Mouse (Mus musculus): ENCODE data around the gene Dbx2. TPM values are rescaled to one million over a fixed set of nuclear protein-coding genes. Genes with fewer than 3 reads are reported as not detected.

Dbx2 gene
- not detected in 2 replicates for polyA plus RNA-seq (2012; rRNA removed)

DNA sequence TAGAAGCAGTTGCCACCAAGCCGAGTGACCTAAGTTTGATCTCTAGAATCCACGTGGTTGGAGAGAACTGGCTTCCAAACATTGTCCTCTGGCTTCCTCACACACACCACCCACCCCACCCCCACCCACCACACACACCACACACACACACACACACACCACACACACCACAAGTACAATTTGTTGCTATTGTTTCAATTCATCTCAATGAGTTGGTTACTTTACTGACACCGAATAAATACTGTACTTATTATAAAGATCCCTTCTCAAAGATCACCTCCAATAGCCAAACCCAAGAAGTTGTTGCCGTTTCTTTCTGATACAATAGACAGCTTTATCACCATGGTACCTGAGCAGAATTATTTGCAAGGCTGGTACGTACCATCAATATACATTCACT, at the start of gene Dbx2:
Gene Dbx2 (minus strand): TSS at position 101 of the 400 bp plus-strand sequence.
- WGBS, result 73% methylated on average over 5 of the region's 5 CpGs
- no peaks in the 10 kb centered on the region for H3K36me3 ChIP-seq (ENCODE audit: control insufficient read depth, insufficient read depth, low read length)
- DNase-seq (ENCODE audit: low read depth in 1 of 2, low spot score in 2 of 2), result no peak
- TF ChIP-seq CTCF (IDR thresholded peaks at IDR 0.05; ENCODE audit: extremely low read depth, insufficient read depth, insufficient read length, insufficient replicate concordance) (no peak), POLR2A (IDR thresholded peaks at IDR 0.05; ENCODE audit: low read depth, low read length) (no peak)
- no peak within 1 kb of the TSS for H3K4me3 ChIP-seq (ENCODE audit: extremely low read depth, insufficient read depth, insufficient read length)
- peaks cover 6% of the 10 kb centered on the region for H3K27me3 ChIP-seq (ENCODE audit: control insufficient read depth, insufficient read depth, low read length)
- no peaks in the 10 kb centered on the region for H3K4me1 ChIP-seq (ENCODE audit: control insufficient read depth, insufficient read depth, insufficient read length)
- no peak within 1 kb of the TSS for H3K27ac ChIP-seq (ENCODE audit: insufficient read depth, low read length)

DNA sequence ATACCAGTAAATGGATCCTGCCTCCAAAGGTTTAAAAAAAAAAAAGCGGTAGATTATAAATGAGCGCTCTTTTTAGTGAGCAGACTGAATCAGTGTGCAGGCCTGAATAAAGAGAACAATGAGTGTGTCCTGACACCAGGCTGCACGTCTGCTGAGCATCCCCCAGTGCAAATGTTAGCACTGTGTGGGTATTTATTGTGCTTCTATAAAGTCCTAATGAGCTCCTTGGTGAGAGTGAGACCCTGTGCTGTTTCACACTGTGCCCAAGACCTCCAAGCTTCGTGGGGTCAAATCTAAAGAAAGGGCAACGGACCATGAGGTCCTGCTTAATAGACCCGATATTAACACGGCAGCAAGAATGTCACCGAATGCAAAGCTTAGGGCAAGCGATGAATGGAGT, 46.4 kb upstream of the Dbx2 start:
- Histone ChIP-seq H3K36me3 (ENCODE audit: control insufficient read depth, insufficient read depth, low read length) (no peaks in the 10 kb centered on the region), H3K4me1 (ENCODE audit: control insufficient read depth, insufficient read depth, insufficient read length) (no peaks in the 10 kb centered on the region), H3K27ac (ENCODE audit: insufficient read depth, low read length) (no peak overlapping the region), H3K4me3 (ENCODE audit: extremely low read depth, insufficient read depth, insufficient read length) (no peak overlapping the region), H3K27me3 (ENCODE audit: control insufficient read depth, insufficient read depth, low read length) (no peaks in the 10 kb centered on the region)
- 91% methylated on average over 9 of the region's 9 CpGs for WGBS
- TF ChIP-seq CTCF (IDR thresholded peaks at IDR 0.05; ENCODE audit: extremely low read depth, insufficient read depth, insufficient read length, insufficient replicate concordance) (no peak), POLR2A (IDR thresholded peaks at IDR 0.05; ENCODE audit: low read depth, low read length) (no peak)
- no peak for DNase-seq (ENCODE audit: low read depth in 1 of 2, low spot score in 2 of 2)

GRCm38 (mm10) chr15:95701573-95701972, 45.8 kb upstream of the Dbx2 start:
- Histone ChIP-seq H3K27me3 (ENCODE audit: control insufficient read depth, insufficient read depth, low read length) (no peaks in the 10 kb centered on the region), H3K4me1 (ENCODE audit: control insufficient read depth, insufficient read depth, insufficient read length) (no peaks in the 10 kb centered on the region), H3K27ac (ENCODE audit: insufficient read depth, low read length) (no peak overlapping the region), H3K4me3 (ENCODE audit: extremely low read depth, insufficient read depth, insufficient read length) (no peak overlapping the region), H3K36me3 (ENCODE audit: control insufficient read depth, insufficient read depth, low read length) (no peaks in the 10 kb centered on the region)
- DNase-seq (ENCODE audit: low read depth in 1 of 2, low spot score in 2 of 2), result no peak
- TF ChIP-seq POLR2A (IDR thresholded peaks at IDR 0.05; ENCODE audit: low read depth, low read length) (no peak), CTCF (IDR thresholded peaks at IDR 0.05; ENCODE audit: extremely low read depth, insufficient read depth, insufficient read length, insufficient replicate concordance) (no peak)
- 59% methylated on average over 4 of the region's 4 CpGs for WGBS

DNA sequence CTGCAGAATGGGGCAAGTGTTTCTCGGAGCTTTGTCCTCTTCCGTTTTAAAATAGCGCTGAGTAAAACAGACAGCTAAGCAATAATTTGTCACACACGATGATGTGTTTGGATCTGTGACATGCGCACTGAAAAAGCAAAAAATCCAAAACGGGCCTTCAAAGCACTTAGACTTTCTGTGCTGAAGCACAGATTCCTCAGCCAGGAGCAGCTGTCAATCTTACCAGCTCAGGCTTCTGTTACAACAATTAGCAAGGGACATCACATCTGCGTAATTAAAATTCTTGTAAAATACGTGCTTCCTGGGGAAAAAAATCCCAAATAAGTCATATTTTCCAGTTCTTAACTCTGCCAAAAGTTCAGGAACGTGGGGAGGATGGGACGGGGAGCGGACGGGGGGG, 43.6 kb upstream of the Dbx2 start:
- 85% methylated on average over 12 of the region's 12 CpGs for WGBS
- TF ChIP-seq CTCF (IDR thresholded peaks at IDR 0.05; ENCODE audit: extremely low read depth, insufficient read depth, insufficient read length, insufficient replicate concordance), result no peak
- no peak for TF ChIP-seq POLR2A (IDR thresholded peaks at IDR 0.05; ENCODE audit: low read depth, low read length)
- no peak for DNase-seq (ENCODE audit: low read depth in 1 of 2, low spot score in 2 of 2)
- no peaks in the 10 kb centered on the region for H3K4me1 ChIP-seq (ENCODE audit: control insufficient read depth, insufficient read depth, insufficient read length)
- H3K27me3 ChIP-seq (ENCODE audit: control insufficient read depth, insufficient read depth, low read length), result no peaks in the 10 kb centered on the region
- no peak overlapping the region for H3K27ac ChIP-seq (ENCODE audit: insufficient read depth, low read length)
- H3K4me3 ChIP-seq (ENCODE audit: extremely low read depth, insufficient read depth, insufficient read length), result no peak overlapping the region
- no peaks in the 10 kb centered on the region for H3K36me3 ChIP-seq (ENCODE audit: control insufficient read depth, insufficient read depth, low read length)

DNA sequence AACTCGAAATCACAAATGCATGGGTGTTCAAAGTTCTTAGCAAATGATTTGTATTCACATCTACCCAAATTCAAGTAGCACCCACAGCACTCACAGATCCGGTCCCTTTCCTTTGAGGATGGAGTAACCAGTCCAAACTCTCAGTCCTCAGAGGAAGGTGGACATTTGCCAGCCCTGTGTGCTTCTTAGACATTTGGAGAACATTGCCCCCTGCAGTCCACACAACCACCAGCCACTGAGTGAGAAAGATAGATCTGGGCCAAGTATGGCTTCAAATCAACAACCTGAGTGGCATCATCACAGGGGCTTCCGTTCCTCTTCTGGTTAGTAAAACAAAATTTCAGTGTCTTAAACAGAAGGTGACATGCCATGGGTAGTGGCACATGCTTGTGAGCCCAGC, 38.0 kb upstream of the Dbx2 start:
- H3K4me3 ChIP-seq (ENCODE audit: extremely low read depth, insufficient read depth, insufficient read length), result no peak overlapping the region
- H3K36me3 ChIP-seq (ENCODE audit: control insufficient read depth, insufficient read depth, low read length), result no peaks in the 10 kb centered on the region
- H3K27me3 ChIP-seq (ENCODE audit: control insufficient read depth, insufficient read depth, low read length), result no peaks in the 10 kb centered on the region
- no peaks in the 10 kb centered on the region for H3K4me1 ChIP-seq (ENCODE audit: control insufficient read depth, insufficient read depth, insufficient read length)
- no peak overlapping the region for H3K27ac ChIP-seq (ENCODE audit: insufficient read depth, low read length)
- 81% methylated on average over 3 of the region's 3 CpGs for WGBS
- TF ChIP-seq POLR2A (IDR thresholded peaks at IDR 0.05; ENCODE audit: low read depth, low read length), result no peak
- no peak for TF ChIP-seq CTCF (IDR thresholded peaks at IDR 0.05; ENCODE audit: extremely low read depth, insufficient read depth, insufficient read length, insufficient replicate concordance)
- DNase-seq (ENCODE audit: low read depth in 1 of 2, low spot score in 2 of 2), result no peak

DNA sequence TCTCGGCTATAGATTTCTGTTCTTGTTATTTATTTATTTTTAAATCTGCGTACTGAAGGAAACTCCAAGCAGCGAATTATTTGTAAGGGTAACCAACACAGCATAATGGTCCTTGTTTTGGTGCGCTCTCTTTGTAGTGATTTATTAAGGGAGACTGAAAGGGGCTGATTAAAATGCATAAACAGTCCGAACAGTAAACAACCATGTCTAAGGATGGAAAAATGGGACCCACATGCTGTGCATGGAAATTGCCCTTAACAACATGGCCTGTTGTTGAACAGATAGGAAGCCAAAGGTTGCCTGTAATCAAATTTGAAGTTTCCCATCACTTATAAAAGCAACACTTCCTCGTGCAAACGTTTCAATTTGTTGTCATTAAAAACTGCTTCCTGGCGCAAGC, 35.8 kb upstream of the Dbx2 start:
- Histone ChIP-seq H3K36me3 (ENCODE audit: control insufficient read depth, insufficient read depth, low read length) (no peaks in the 10 kb centered on the region), H3K27ac (ENCODE audit: insufficient read depth, low read length) (no peak overlapping the region), H3K4me3 (ENCODE audit: extremely low read depth, insufficient read depth, insufficient read length) (no peak overlapping the region), H3K27me3 (ENCODE audit: control insufficient read depth, insufficient read depth, low read length) (no peaks in the 10 kb centered on the region), H3K4me1 (ENCODE audit: control insufficient read depth, insufficient read depth, insufficient read length) (no peaks in the 10 kb centered on the region)
- TF ChIP-seq POLR2A (IDR thresholded peaks at IDR 0.05; ENCODE audit: low read depth, low read length), result no peak
- no peak for TF ChIP-seq CTCF (IDR thresholded peaks at IDR 0.05; ENCODE audit: extremely low read depth, insufficient read depth, insufficient read length, insufficient replicate concordance)
- no peak for DNase-seq (ENCODE audit: low read depth in 1 of 2, low spot score in 2 of 2)
- 81% methylated on average over 8 of the region's 8 CpGs for WGBS

GRCm38 (mm10) chr15:95691129-95691528, 35.4 kb upstream of the Dbx2 start:
- H3K27me3 ChIP-seq (ENCODE audit: control insufficient read depth, insufficient read depth, low read length), result no peaks in the 10 kb centered on the region
- no peak for TF ChIP-seq CTCF (IDR thresholded peaks at IDR 0.05; ENCODE audit: extremely low read depth, insufficient read depth, insufficient read length, insufficient replicate concordance)
- TF ChIP-seq POLR2A (IDR thresholded peaks at IDR 0.05; ENCODE audit: low read depth, low read length), result no peak
- no peaks in the 10 kb centered on the region for H3K4me1 ChIP-seq (ENCODE audit: control insufficient read depth, insufficient read depth, insufficient read length)
- no peak overlapping the region for H3K27ac ChIP-seq (ENCODE audit: insufficient read depth, low read length)
- 77% methylated on average over 5 of the region's 5 CpGs for WGBS
- no peak overlapping the region for H3K4me3 ChIP-seq (ENCODE audit: extremely low read depth, insufficient read depth, insufficient read length)
- H3K36me3 ChIP-seq (ENCODE audit: control insufficient read depth, insufficient read depth, low read length), result no peaks in the 10 kb centered on the region
- no peak for DNase-seq (ENCODE audit: low read depth in 1 of 2, low spot score in 2 of 2)

Measured in spleen, adult 2 months (tissue).